Mouse (Mus musculus) gonadal fat pad, adult 2 months (tissue): ENCODE results near the gene 2810004N23Rik. TPM values are rescaled to one million over a fixed set of nuclear protein-coding genes. Genes with fewer than 3 reads are reported as not detected.
"Not testable (repeated sequence)": the region's sequence is repeated elsewhere in the genome, so short reads cannot be mapped to it uniquely, and the experiment has no call there.

Source experiments
- DNase-seq: peaks from one replicate; pipeline ENCODE4 v3.0.0-alpha.2; 2012; ENCODE audit warnings: low read depth
- polyA plus RNA-seq: library from polyadenylated mRNA; depleted of rRNA; stranded (reverse); fragments of >200 nt; gene quantifications from 2 replicates; pipeline ENCODE4 v1.2.3, GENCODE M21; 2012

Gene 2810004N23Rik
- polyA plus RNA-seq, 1 experiment = 10.1 TPM

- no peak for DNase-seq
These were observed 3.7 kb upstream of the 2810004N23Rik start for GRCm38 (mm10) chr8:124866669-124867068.

GRCm38 (mm10) chr8:124863729-124864128 is 809 bp upstream of the 2810004N23Rik start:
- DNase-seq = no peak

- DNase-seq = no peak
These were observed 300 bp upstream of the 2810004N23Rik start for GRCm38 (mm10) chr8:124863163-124863677.

GRCm38 (mm10) chr8:124860188-124860587 is 2.7 kb downstream of the 2810004N23Rik start:
- DNase-seq = no peak

- no peak for DNase-seq
These were observed 3.5 kb downstream of the 2810004N23Rik start for GRCm38 (mm10) chr8:124859466-124859865.

GRCm38 (mm10) chr8:124853511-124853910 is 9.4 kb downstream of the 2810004N23Rik start:
- no peak for DNase-seq

GRCm38 (mm10) chr8:124845573-124845972 is 17.3 kb downstream of the 2810004N23Rik start:
- no peak for DNase-seq

- DNase-seq = no peak
These were observed 17.8 kb downstream of the 2810004N23Rik start for GRCm38 (mm10) chr8:124845131-124845530.

- DNase-seq = not testable (repeated sequence)
These were observed 20.0 kb downstream of the 2810004N23Rik start for GRCm38 (mm10) chr8:124842929-124843328.

GRCm38 (mm10) chr8:124841775-124842174 is 21.1 kb downstream of the 2810004N23Rik start:
- no peak for DNase-seq

- DNase-seq = no peak
These were observed 22.0 kb downstream of the 2810004N23Rik start for GRCm38 (mm10) chr8:124840900-124841299.

GRCm38 (mm10) chr8:124839371-124839770 is 23.5 kb downstream of the 2810004N23Rik start:
- no peak for DNase-seq

GRCm38 (mm10) chr8:124837956-124838355 is 25.0 kb downstream of the 2810004N23Rik start:
- no peak for DNase-seq

GRCm38 (mm10) chr8:124836907-124837306 is 26.0 kb downstream of the 2810004N23Rik start:
- no peak for DNase-seq

GRCm38 (mm10) chr8:124836273-124836672 is 26.6 kb downstream of the 2810004N23Rik start:
- DNase-seq = no peak

GRCm38 (mm10) chr8:124835848-124836247 is 27.1 kb downstream of the 2810004N23Rik start:
- no peak for DNase-seq

GRCm38 (mm10) chr8:124833430-124834205 is 29.3 kb downstream of the 2810004N23Rik start:
- DNase-seq = no peak

GRCm38 (mm10) chr8:124831941-124832340 is 31.0 kb downstream of the 2810004N23Rik start:
- DNase-seq = no peak

GRCm38 (mm10) chr8:124831531-124831930 is 31.4 kb downstream of the 2810004N23Rik start:
- DNase-seq = no peak

- no peak for DNase-seq
These were observed 32.9 kb downstream of the 2810004N23Rik start for GRCm38 (mm10) chr8:124830050-124830449.

GRCm38 (mm10) chr8:124828561-124829240 is 34.2 kb downstream of the 2810004N23Rik start:
- DNase-seq = no peak

- no peak for DNase-seq
These were observed 35.5 kb downstream of the 2810004N23Rik start for GRCm38 (mm10) chr8:124827387-124827786.

GRCm38 (mm10) chr8:124826658-124827057 is 36.3 kb downstream of the 2810004N23Rik start:
- DNase-seq = peak; percentile 83
